Mouse (Mus musculus): Measurements from ENCODE around the gene Cdc42bpb.

DNA sequence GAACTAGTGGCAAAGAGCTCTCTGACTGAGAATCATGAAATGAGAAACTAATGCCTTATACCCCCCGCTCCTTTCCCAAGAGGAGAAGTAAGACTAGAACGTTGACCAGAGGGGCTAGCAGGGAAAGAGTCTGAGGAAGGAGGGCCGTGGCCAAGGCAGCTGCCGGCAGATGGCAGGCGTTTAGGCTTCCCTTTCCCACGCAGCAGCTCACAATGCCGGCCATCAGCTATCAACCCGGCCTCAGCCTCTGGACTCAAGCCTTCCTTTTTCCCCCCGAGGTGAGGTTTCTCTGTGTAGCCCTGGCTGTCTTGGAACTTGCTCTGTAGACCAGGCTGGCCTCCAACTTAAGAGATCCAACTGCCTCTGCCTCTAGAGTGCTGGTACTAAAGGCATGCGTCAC lies 25.0 kb downstream of the Cdc42bpb start:
- TF ChIP-seq CTCF (IDR thresholded peaks at IDR 0.05; ENCODE audit: low read depth): no peak
- TF ChIP-seq EP300 (optimal IDR thresholded peaks at IDR 0.05): no peak

Data from stomach, postnatal 0 days (tissue).